12 mouse cellular contexts compared by ENCODE assay signal in genomic region chr1:172319921-172320411, GRCm38 (mm10). TPM values are rescaled to one million over a fixed set of nuclear protein-coding genes. Genes with fewer than 3 reads are reported as not detected.
A peak's percentile ranks its signal among the peaks of the same experiment; 100 is the strongest.
DNase-seq lines count a peak whose midpoint lies in the region; ATAC-seq lines count a peak whose summit lies in the region.
"Had no signal": no experiment of that assay in that cellular context is flagged by ENCODE, and none has a peak within 500 bp of the region (broad histone marks: within the 10 kb centered on the region; RNA-seq: fewer than 3 reads in every experiment).

No protein-coding gene starts in this region.

- peaks cover 54% of the 10 kb centered on the region for H3K36me3 ChIP-seq in forebrain, embryonic 12.5 days (replicated peaks)
- peaks cover 34% of the 10 kb centered on the region for H3K36me3 ChIP-seq in limb, embryonic 10.5 days
- H3K36me3 ChIP-seq: heart, embryonic 15.5 days had no signal

- no peak overlapping the region for H3K4me2 ChIP-seq in forebrain, embryonic 12.5 days
- H3K4me2 ChIP-seq: heart, embryonic 15.5 days had no signal

- H3K9me3 ChIP-seq in forebrain, embryonic 12.5 days = no peaks in the 10 kb centered on the region
- no peaks in the 10 kb centered on the region for H3K9me3 ChIP-seq in limb, embryonic 10.5 days (replicated peaks)
- H3K9me3 ChIP-seq: heart, embryonic 15.5 days had no signal

- ATAC-seq in frontal cortex, adult (ENCODE audit: low TSS enrichment) = peak; percentile 25
- peak; percentile 64 for ATAC-seq in forebrain, embryonic 12.5 days (ENCODE audit: low FRiP score)
- ATAC-seq: CD4-positive, CD25-positive, alpha-beta regulatory T cell, adult 4 months had no signal

- H3K9ac ChIP-seq in forebrain, embryonic 12.5 days = no peak overlapping the region
- H3K9ac ChIP-seq: heart, embryonic 15.5 days had no signal

- peak overlapping the region; percentile 75 for H3K27ac ChIP-seq in forebrain, embryonic 12.5 days
- H3K27ac ChIP-seq in limb, embryonic 10.5 days = 0 out of 2 replicates have a peak overlapping the region, but pooled peaks have one; percentile 17
- H3K27ac ChIP-seq: heart, embryonic 15.5 days had no signal

- no peak for DNase-seq in frontal cortex, postnatal 14 days (ENCODE audit: low spot score in 2 of 2)
- peak; percentile 51 for DNase-seq in ZHBTc4 (ENCODE audit: low read depth, low spot score)
- no peak for DNase-seq in limb, embryonic 10.5 days (ENCODE audit: low spot score)
- DNase-seq in spleen, postnatal 10 days (ENCODE audit: low spot score in 2 of 2) = no peak
- DNase-seq in urinary bladder, postnatal 10 days (ENCODE audit: low spot score) = no peak
- no peak for DNase-seq in heart, adult 11 months
- DNase-seq: kidney, postnatal 14 days; lung, postnatal 4 days had no signal

- H3K4me3 ChIP-seq in forebrain, embryonic 12.5 days (replicated peaks) = no peak overlapping the region
- no peak overlapping the region for H3K4me3 ChIP-seq in limb, embryonic 10.5 days
- H3K4me3 ChIP-seq: heart, embryonic 15.5 days had no signal

- H3K27me3 ChIP-seq in forebrain, embryonic 12.5 days = peaks cover 5% of the 10 kb centered on the region; the same call in 1 of the 2 replicates
- H3K27me3 ChIP-seq in limb, embryonic 10.5 days (ENCODE audit: low read depth, poor library complexity, severe bottlenecking) = peaks cover 37% of the 10 kb centered on the region

- peaks cover 80% of the 10 kb centered on the region for H3K4me1 ChIP-seq in forebrain, embryonic 12.5 days
- H3K4me1 ChIP-seq in limb, embryonic 10.5 days = peaks cover 34% of the 10 kb centered on the region
- H3K4me1 ChIP-seq: heart, embryonic 15.5 days had no signal

- 25% methylated on average over 5 of the region's 5 CpGs for WGBS in forebrain, embryonic 12.5 days
- 30% methylated on average over 5 of the region's 5 CpGs for WGBS in limb, embryonic 10.5 days

RNA-seq across cellular contexts. Expression of gene Kcnj9, which starts 9.2 kb away (rescaled TPM):
- 2.5 and 2.8 TPM in 2 replicates for polyA plus RNA-seq in forebrain, embryonic 12.5 days (2016; fragmentation: Nextera tagmentation; extraction: Ambion mirVana)
- polyA plus RNA-seq in limb, embryonic 10.5 days (2016; fragmentation: Nextera tagmentation; extraction: Ambion mirVana) = 0.10 TPM in 1 of 2 replicates, not detected in the other
- polyA plus RNA-seq: CD4-positive, CD25-positive, alpha-beta regulatory T cell, adult 4 months; heart, embryonic 15.5 days had no signal

RNA-seq across cellular contexts. Expression of gene Kcnj10, which starts 21.0 kb away (rescaled TPM):
- 0.93 and 1.2 TPM in 2 replicates for polyA plus RNA-seq in forebrain, embryonic 12.5 days (2016; fragmentation: Nextera tagmentation; extraction: Ambion mirVana)
- polyA plus RNA-seq in limb, embryonic 10.5 days (2016; fragmentation: Nextera tagmentation; extraction: Ambion mirVana) = 0.05 TPM in 2 replicates
- polyA plus RNA-seq: CD4-positive, CD25-positive, alpha-beta regulatory T cell, adult 4 months had no signal

RNA-seq across cellular contexts. Expression of gene Atp1a2, which starts 22.1 kb away (rescaled TPM):
- 9.5 and 10.8 TPM in 2 replicates for polyA plus RNA-seq in forebrain, embryonic 12.5 days (2016; fragmentation: Nextera tagmentation; extraction: Ambion mirVana)
- polyA plus RNA-seq in limb, embryonic 10.5 days (2016; fragmentation: Nextera tagmentation; extraction: Ambion mirVana) = 0.62 and 3.2 TPM in 2 replicates

RNA-seq across cellular contexts. Expression of gene Pigm, which starts 56.4 kb away (rescaled TPM):
- polyA plus RNA-seq in forebrain, embryonic 12.5 days (2016; fragmentation: Nextera tagmentation; extraction: Ambion mirVana) = 10.9 and 11.5 TPM in 2 replicates
- polyA plus RNA-seq in limb, embryonic 10.5 days (2016; fragmentation: Nextera tagmentation; extraction: Ambion mirVana) = 9.9 and 10.5 TPM in 2 replicates

RNA-seq across cellular contexts. Expression of gene Igsf8, which starts 58.5 kb away (rescaled TPM):
- 122 and 127 TPM in 2 replicates for polyA plus RNA-seq in forebrain, embryonic 12.5 days (2016; fragmentation: Nextera tagmentation; extraction: Ambion mirVana)
- polyA plus RNA-seq in limb, embryonic 10.5 days (2016; fragmentation: Nextera tagmentation; extraction: Ambion mirVana) = 30.0 and 40.8 TPM in 2 replicates
